Mouse (Mus musculus): ENCODE results near the gene Otud3. TPM values are rescaled to one million over a fixed set of nuclear protein-coding genes. Genes with fewer than 3 reads are reported as not detected.

The Otud3 gene
- polyA plus RNA-seq, 1 experiment from 2014 or later: 2.3 TPM

DNA sequence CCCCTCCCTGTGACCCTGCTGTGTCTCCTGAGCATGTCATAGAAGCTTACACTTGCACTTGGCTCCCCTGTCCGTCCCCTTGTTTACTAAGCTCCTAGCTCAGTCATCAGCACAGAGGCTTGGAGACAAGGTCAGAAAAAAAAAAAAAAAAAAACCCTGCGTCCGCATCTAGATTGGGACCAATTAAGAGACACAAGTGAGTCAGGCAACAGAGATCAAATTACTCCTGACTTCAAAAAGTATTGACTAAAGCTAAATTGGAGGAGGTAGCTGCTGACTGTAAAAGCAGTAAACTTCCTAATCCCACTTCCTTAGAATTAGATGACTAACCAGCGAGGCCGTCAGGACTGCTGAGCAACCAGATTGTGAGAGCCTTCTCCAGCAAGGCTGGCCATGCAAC, 48.7 kb downstream of the Otud3 start:
- H3K27ac ChIP-seq: no peak overlapping the region
- no peak overlapping the region for H3K4me2 ChIP-seq
- H3K4me1 ChIP-seq: no peaks in the 10 kb centered on the region
- no peaks in the 10 kb centered on the region for H3K36me3 ChIP-seq
- no peak overlapping the region for H3K9ac ChIP-seq
- peaks cover 12% of the 10 kb centered on the region; the same call in 1 of the 2 replicates for H3K27me3 ChIP-seq (replicated peaks)
- no peaks in the 10 kb centered on the region for H3K9me3 ChIP-seq (replicated peaks)
- no peak overlapping the region for H3K4me3 ChIP-seq
- no peak for ATAC-seq
- 48% methylated on average over 5 of the region's 5 CpGs for WGBS (ENCODE audit: insufficient replicate concordance)

DNA sequence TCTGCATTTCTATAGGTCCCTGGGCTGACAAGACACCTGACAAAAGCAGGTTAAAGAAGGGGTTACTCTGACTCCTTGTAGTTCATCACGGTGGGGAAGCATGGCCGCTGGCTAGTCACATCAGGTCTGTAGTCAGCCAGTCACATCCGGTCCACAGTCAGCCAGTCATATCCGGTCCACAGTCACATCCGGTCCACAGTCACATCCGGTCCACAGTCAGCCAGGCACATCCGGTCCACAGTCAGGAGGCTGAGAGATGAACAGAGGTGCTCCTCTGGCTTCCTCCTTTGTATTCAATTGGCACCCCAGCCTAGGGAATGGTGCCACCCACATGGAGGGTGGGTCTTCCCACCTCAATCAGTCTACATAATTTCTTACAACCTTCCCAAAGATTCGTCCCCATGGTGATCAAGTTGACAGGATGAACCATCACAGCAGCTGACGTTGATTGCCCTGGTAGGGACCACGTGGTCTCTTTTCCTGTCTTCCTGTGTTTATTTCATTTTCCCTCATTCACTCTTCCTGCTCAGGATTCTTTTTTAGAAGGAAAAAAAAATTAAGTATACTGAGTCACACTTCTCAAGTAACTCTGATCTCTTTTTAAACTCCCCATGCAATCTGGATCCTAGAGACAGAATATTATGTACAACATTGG, 50.3 kb downstream of the Otud3 start, which contains the start of gene Pla2g5:
TSS of gene Pla2g5 (minus strand) at position 139 of the 655 bp plus-strand sequence.
- Histone ChIP-seq H3K4me1 (0 out of 2 replicates have a peak, but pooled peaks cover 4% of the 10 kb centered on the region), H3K36me3 (no peaks in the 10 kb centered on the region), H3K27ac (no peak within 1 kb of the TSS), H3K4me2 (no peak within 1 kb of the TSS), H3K27me3 (replicated peaks) (peaks cover 25% of the 10 kb centered on the region), H3K4me3 (no peak within 1 kb of the TSS), H3K9ac (no peak within 1 kb of the TSS), H3K9me3 (replicated peaks) (no peaks in the 10 kb centered on the region)
- no peak for ATAC-seq
- 49% methylated on average over 10 of the region's 10 CpGs for WGBS (ENCODE audit: insufficient replicate concordance)

DNA sequence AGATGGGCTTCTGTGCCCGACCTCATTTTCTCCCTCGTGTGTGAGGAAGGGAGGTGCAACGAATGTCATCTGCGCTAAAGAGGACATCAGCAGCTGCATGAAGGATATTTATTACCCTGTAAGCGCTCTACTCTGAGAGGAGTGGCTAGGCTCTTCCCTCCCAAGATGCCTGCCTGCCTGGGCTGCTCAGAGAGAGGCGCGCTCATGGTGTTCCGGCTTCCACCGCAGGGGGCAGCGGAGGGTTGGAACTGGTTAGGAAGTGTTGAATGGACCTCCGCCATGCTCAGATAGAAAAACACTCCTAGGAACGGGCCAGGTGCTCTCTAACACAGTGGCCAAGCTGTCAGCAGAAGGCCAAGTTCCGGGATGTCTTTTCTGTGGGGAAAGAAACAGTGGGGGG, 54.0 kb downstream of the Otud3 start:
- Histone ChIP-seq H3K4me3 (no peak overlapping the region), H3K4me1 (0 out of 2 replicates have a peak, but pooled peaks cover 4% of the 10 kb centered on the region), H3K27ac (no peak overlapping the region), H3K27me3 (replicated peaks) (peaks cover 25% of the 10 kb centered on the region), H3K4me2 (peak overlapping the region; percentile 19), H3K9me3 (replicated peaks) (no peaks in the 10 kb centered on the region), H3K36me3 (no peaks in the 10 kb centered on the region), H3K9ac (no peak overlapping the region)
- 5% methylated on average over 13 of the region's 13 CpGs for WGBS (ENCODE audit: insufficient replicate concordance)
- no peak for ATAC-seq

DNA sequence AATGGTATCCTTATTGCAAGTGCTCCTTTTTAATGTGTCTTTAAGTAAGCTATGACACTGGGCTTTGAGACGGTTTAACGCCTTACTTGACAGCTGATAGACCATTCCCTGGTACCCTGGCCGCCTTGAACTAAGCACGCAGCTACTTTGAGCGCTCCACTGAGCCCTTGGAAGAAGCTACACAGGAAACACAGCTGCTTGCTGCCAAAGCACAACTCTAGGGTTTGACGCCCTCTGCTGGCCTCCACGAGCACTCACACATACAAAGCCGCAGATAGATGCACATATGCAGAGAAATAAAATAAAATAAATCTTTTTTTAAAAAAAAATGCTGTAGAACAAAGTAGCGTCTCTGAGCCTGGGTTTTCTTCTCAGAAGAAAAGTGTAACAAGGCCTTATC, 54.5 kb downstream of the Otud3 start:
- Histone ChIP-seq H3K4me3 (no peak overlapping the region), H3K4me1 (0 out of 2 replicates have a peak, but pooled peaks cover 4% of the 10 kb centered on the region), H3K27ac (no peak overlapping the region), H3K36me3 (no peaks in the 10 kb centered on the region), H3K9ac (no peak overlapping the region), H3K9me3 (replicated peaks) (no peaks in the 10 kb centered on the region), H3K4me2 (peak overlapping the region; percentile 19), H3K27me3 (replicated peaks) (peaks cover 24% of the 10 kb centered on the region)
- 12% methylated on average over 9 of the region's 9 CpGs for WGBS (ENCODE audit: insufficient replicate concordance)
- no peak for ATAC-seq

DNA sequence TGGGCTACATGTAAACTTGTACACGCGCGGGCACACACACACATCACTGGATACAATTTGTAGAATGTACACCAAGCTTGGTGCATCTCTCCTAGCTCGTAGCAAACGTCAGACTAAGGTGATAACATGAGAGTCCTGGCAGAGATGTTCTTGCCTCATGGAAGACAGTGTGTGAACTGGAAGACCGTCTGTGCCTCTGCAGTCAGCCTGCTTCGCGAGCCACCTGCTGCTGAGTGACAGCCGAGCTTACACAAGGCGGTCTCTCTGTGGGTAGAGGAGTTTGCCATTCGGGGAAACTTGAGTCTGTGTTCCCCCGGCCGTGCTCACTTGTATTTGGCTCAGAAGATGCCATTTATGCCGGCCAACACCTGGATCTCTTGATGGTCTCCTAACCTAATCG, 55.3 kb downstream of the Otud3 start:
- Histone ChIP-seq H3K4me3 (no peak overlapping the region), H3K4me2 (no peak overlapping the region), H3K27me3 (replicated peaks) (peaks cover 25% of the 10 kb centered on the region), H3K36me3 (no peaks in the 10 kb centered on the region), H3K4me1 (0 out of 2 replicates have a peak, but pooled peaks cover 4% of the 10 kb centered on the region), H3K9me3 (replicated peaks) (no peaks in the 10 kb centered on the region), H3K9ac (no peak overlapping the region), H3K27ac (no peak overlapping the region)
- WGBS (ENCODE audit: insufficient replicate concordance): 48% methylated on average over 15 of the region's 15 CpGs
- no peak for ATAC-seq

DNA sequence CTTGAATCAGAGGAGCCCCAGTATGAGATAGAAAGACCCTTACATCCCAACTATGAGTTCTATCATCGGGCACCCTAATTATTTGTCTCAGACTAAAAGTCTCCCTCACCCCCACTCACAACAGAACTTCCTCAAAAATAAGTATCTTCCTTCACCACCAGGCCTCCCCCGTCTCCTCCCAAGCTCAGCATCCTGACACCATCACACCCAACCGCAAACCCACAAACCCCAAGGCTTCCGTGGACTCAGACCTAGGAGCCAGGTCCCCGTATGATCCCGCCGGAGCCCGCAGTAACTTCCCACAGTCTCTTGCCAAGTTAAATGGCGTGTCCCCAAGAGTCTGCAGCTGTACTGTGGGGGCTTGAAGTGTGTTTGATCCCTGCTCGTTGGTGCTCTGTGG, 56.2 kb downstream of the Otud3 start:
- H3K9ac ChIP-seq: no peak overlapping the region
- WGBS (ENCODE audit: insufficient replicate concordance): 36% methylated on average over 10 of the region's 10 CpGs

DNA sequence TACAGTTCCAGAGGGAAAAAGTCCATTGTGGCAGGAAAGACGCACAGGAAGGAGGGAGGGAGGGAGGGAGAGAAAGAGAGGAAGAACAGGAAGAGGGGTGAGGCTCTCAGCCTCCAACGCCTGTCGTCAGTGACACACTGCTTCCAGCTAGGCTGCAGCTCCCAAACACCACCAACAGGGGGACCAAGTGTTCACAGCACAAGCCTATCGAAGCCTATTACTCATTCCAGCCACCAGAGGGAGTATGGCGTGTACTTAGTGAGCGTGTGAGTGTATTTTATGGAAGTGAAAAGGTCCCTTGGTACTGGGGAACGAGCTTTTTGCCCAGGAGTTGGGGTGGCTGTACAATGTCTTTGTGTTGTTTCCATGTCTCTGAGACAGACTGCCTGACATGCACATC, 57.3 kb downstream of the Otud3 start:
- H3K4me2 ChIP-seq: no peak overlapping the region
- 0 out of 2 replicates have a peak, but pooled peaks cover 4% of the 10 kb centered on the region for H3K4me1 ChIP-seq
- no peaks in the 10 kb centered on the region for H3K9me3 ChIP-seq (replicated peaks)
- 13% methylated on average over 7 of the region's 7 CpGs for WGBS (ENCODE audit: insufficient replicate concordance)
- H3K27me3 ChIP-seq (replicated peaks): peaks cover 28% of the 10 kb centered on the region
- H3K27ac ChIP-seq: no peak overlapping the region
- no peak overlapping the region for H3K4me3 ChIP-seq
- ATAC-seq: no peak
- H3K36me3 ChIP-seq: no peaks in the 10 kb centered on the region
- H3K9ac ChIP-seq: no peak overlapping the region

More for the DNA sequence above, 56.2 kb downstream of the Otud3 start:
- Histone ChIP-seq H3K4me1 (0 out of 2 replicates have a peak, but pooled peaks cover 4% of the 10 kb centered on the region), H3K27ac (no peak overlapping the region), H3K4me2 (no peak overlapping the region), H3K9me3 (replicated peaks) (no peaks in the 10 kb centered on the region), H3K4me3 (no peak overlapping the region), H3K36me3 (no peaks in the 10 kb centered on the region), H3K27me3 (replicated peaks) (peaks cover 28% of the 10 kb centered on the region)
- no peak for ATAC-seq

DNA sequence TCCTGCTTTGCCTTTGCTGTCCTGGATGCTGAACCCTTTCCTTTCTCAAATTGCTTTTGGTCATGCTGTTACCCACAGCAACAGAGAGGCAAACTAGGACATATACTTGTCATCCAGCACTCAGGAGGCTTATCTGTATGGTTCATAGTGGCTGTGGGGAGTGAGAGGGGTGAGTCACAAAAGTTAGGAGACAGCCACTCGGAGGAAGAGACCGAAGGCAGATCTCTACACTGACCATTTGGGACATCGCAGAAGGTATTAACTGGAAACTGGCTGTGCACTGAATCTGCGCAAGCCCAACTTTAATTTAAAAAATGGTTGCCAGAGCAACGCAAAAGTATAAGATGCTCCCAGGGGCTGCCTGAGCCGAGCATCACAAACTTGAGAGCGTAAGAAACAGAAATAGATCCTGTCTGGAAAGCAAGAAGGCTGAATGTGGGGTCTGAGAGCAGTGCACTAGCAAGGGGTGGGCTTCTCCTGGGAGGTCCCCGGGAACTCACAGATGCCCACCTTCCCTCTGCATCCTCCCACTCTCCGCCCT, 58.6 kb downstream of the Otud3 start:
- 70% methylated on average over 9 of the region's 9 CpGs for WGBS (ENCODE audit: insufficient replicate concordance)
- H3K4me2 ChIP-seq: no peak overlapping the region
- H3K9ac ChIP-seq: no peak overlapping the region
- H3K4me3 ChIP-seq: no peak overlapping the region
- H3K27me3 ChIP-seq (replicated peaks): peaks cover 25% of the 10 kb centered on the region
- 0 out of 2 replicates have a peak, but pooled peaks cover 4% of the 10 kb centered on the region for H3K4me1 ChIP-seq
- no peak overlapping the region for H3K27ac ChIP-seq
- H3K9me3 ChIP-seq (replicated peaks): no peaks in the 10 kb centered on the region
- ATAC-seq: no peak
- H3K36me3 ChIP-seq: no peaks in the 10 kb centered on the region

DNA sequence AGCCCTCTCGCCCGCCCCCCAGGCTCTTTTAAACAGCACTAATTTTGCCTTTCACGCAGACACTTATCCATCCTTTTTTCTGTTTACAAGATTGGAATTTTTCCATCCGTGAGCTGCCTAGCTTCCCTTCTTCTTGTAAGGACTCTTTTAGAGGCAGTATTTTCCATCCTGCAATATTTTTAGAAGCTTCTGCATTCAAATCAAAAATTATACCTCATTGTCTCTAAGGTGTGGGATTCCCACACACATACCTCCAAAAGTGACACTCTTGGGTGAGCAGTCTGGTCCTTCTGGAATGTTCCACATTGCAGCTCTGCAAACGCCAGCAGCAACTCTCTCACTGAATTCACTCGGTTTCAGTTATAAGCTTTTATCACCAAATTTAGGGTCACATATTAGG, 60.8 kb downstream of the Otud3 start:
- no peak for ATAC-seq
- 63% methylated on average over 6 of the region's 6 CpGs for WGBS (ENCODE audit: insufficient replicate concordance)
- no peaks in the 10 kb centered on the region for H3K36me3 ChIP-seq
- H3K27ac ChIP-seq: no peak overlapping the region
- no peak overlapping the region for H3K4me2 ChIP-seq
- no peaks in the 10 kb centered on the region for H3K4me1 ChIP-seq
- H3K27me3 ChIP-seq (replicated peaks): peaks cover 8% of the 10 kb centered on the region; the same call in 1 of the 2 replicates
- no peak overlapping the region for H3K9ac ChIP-seq
- no peak overlapping the region for H3K4me3 ChIP-seq
- no peaks in the 10 kb centered on the region for H3K9me3 ChIP-seq (replicated peaks)

DNA sequence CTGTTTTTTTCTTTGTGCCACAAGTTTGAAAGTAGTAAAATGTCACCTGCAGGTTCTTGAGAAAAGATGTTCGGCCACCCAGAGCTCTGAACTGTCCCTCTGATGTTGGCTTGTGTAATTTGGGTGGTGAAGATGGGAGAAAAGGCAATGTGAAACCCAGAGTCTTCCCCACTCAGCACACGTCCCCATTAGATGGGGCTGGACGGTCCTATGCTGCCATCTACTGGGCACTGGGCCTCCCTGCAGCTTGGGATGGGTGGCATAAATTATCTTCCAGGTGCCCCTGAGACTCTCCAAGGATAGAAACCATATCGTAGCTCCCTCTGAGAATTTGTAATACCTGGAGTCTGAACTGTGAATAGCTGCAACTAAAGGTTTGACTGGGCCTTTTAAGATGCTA, 62.3 kb downstream of the Otud3 start:
- H3K9ac ChIP-seq: no peak overlapping the region
- H3K4me2 ChIP-seq: no peak overlapping the region
- H3K4me1 ChIP-seq: no peaks in the 10 kb centered on the region
- no peak for ATAC-seq
- no peaks in the 10 kb centered on the region for H3K36me3 ChIP-seq
- H3K4me3 ChIP-seq: no peak overlapping the region
- no peaks in the 10 kb centered on the region for H3K9me3 ChIP-seq (replicated peaks)
- no peak overlapping the region for H3K27ac ChIP-seq
- 0 out of 2 replicates have a peak, but pooled peaks cover 4% of the 10 kb centered on the region for H3K27me3 ChIP-seq (replicated peaks)
- WGBS (ENCODE audit: insufficient replicate concordance): 9% methylated on average over 4 of the region's 4 CpGs
